Mouse (Mus musculus): ENCODE data around the gene Adamtsl1.

DNA sequence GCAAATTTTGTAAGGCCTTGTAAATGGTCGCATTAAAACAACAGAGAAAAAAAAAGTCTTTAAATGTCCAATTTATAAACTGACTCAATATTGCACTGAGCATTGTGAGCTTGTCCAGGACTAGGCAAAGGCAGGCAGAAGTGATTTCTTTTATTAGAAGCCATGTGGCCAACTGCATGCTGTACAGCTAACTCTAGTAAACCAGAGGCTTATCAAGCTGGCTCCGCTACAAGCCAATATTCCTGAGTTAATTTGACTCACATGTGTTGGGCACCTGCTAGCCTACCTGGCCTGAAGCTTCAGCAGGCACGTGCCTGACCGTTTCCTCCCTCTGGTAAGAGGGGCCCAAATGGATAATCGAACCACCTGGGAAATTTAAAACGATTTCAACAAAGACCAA, 881.7 kb downstream of the Adamtsl1 start:
- TF ChIP-seq MAFK (IDR thresholded peaks at IDR 0.05; ENCODE audit: insufficient read depth, low read depth, low read length): no peak
- TF ChIP-seq ZNF384 (IDR thresholded peaks at IDR 0.05; ENCODE audit: low read depth, low read length): no peak

All from ES-E14 (cell line).